Mouse (Mus musculus): ENCODE results near the gene Gpx7.

- TF ChIP-seq EP300 (optimal IDR thresholded peaks at IDR 0.05) (no peak), CTCF (IDR thresholded peaks at IDR 0.05; ENCODE audit: low read depth) (no peak)
Measured at GRCm38 (mm10) chr4:108427719-108428340, 21.1 kb upstream of the Gpx7 start.
